Mouse (Mus musculus) heart, postnatal 14 days (tissue): ENCODE measurements at regions not wholly inside any gene's neighbourhood (a gene's known extent, or its start where the extent isn't known, plus 50 kb on each side); places are given as distances from the start of the nearest gene placed in this dataset.

ENCODE experiments used
- DNase-seq, 2 experiments: peaks; one replicate each; pipeline ENCODE4 v3.0.0; 2021 to 2022
- intact Hi-C: fragments of 180-260 bp; cut with DNase I; formaldehyde crosslinking; loops from one replicate; pipeline ENCODE4 v1.15.1; 2025

DNA sequence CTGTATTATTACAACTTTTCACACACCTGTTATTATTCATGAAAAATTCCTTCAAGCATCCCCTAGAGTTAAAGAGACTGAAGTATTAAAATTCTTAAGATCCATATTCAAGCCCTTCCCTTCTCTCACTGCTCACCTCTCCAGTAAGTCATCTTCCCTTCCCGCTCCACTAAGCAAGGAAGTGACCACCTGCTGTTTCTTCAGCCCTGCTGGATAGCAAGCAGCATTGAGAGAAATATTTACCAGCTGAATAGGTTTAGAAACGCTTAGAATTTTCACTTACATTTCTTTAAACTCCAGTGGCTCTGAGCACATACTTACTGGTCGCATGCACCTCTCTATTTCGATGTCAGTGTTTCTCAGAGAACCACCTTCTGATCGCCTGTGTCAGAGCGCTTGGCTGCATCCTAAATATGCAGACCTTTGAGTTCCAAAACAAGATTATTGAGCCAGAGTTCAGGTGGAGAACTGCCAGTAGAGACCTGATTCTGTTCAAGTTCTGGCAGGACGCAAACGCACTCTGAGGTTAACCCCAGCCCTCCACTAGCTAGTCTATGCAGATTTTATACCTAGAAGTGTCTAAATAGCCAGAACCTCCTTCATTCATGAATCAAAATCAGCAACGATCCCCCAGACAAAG lies 314.9 kb downstream of the Mllt3 start:
- no peak for DNase-seq
- intact Hi-C loops: no loop called here

DNA sequence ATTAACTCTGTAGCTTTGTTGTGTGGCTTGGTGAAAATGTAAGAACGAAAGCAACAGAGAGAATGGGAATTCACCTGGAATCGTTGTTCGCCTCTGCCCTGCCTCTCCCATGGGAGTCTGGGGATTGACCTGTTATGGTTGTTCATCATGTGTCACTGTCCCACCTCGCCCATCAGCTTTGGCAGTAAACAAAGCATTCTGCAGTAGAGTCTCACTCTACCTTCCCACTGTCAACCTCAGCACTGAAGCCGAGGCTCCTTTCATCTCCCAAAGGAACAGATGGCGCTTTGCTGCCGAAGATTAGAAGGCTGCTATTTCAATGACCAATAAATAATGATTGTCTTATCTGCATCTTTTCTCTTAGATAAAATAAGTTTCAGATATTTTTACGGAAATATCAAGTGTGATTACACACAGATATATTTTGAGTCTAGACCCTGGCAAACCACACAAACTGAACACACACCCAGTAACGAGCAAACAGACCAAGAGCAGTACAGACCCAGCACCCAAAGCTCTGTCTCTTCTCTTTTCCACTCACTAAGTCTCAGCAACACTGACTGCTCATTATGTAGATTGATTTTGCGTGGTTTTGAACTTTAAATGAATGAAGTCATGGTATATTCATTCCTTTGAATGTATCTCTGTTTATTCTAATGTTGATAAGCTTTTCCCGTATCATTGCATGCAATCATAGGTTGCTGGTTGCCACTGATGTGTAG lies 317.8 kb downstream of the Mllt3 start:
- intact Hi-C loops: no loop called here
- no peak for DNase-seq

DNA sequence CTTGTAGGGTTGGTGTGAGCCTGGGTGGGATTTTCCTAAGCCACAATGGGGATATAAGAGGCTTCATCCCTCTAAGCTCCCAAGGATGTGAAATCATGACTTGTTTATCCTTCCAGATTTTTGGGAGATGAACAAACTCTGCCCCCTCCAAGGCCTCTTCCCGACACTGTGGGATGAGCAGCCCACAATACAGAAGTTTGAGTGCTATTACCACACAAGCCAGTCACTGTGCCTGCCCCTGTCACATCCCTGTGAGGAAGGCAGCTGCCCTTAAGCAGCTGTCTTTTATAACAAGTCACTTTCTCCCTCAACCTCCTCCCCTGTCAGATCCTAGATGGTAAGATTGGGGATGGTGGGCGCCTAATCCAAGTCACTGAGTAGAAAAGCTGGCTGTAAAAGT lies 320.5 kb downstream of the Mllt3 start:
- intact Hi-C loops: no loop called here
- no peak for DNase-seq

DNA sequence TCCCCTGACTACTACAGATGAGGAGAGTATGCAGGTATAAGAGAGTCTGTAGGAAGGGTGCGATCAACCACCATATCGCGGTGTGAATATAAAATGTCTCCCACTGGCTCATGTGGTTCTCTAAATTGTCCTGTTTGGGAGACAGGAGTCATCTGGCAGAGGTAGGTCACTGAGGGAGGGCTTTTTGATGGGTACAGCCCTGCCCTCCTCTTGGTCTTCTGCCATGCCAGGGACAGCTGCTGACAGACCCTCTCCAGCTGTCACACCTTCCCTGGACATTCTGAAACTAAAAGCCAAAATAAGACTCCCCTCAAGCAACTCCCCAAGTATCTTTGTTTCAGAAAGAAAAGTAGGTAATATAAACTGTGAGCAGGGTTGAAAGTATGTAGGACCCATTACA lies 320.9 kb downstream of the Mllt3 start:
- intact Hi-C loops: no loop called here
- DNase-seq: no peak

DNA sequence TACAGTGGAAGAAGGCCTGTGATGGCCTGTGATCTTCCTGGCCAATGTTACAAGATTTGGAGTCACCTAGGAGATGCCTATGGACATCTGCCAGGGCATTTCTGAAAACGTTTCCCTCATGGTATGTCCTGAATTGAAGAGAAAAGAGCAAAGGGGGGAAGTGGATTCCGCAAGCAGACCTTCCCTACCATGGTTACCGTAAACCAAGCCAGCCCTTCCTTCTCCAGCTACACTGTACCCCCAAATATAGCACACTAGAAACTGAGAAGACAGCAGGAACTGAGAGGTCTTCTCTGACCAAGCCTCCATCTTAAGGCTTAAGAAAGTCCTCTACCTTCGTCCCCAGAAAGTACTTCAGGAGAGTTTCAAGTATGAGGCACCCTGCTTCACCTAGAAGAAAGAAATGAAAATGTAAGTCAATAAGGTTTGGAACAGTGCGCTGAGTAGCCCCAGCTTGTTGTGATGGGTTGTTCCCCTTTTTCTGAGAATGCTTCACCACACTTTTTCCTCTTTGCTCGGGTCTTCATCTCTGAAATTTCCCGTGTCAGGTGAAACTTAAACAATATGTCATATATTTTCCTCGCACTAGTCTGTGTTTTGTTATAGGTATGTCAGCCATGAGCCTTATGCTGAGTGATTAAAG lies 321.9 kb downstream of the Mllt3 start:
- DNase-seq: no peak
- intact Hi-C loops: no loop called here

DNA sequence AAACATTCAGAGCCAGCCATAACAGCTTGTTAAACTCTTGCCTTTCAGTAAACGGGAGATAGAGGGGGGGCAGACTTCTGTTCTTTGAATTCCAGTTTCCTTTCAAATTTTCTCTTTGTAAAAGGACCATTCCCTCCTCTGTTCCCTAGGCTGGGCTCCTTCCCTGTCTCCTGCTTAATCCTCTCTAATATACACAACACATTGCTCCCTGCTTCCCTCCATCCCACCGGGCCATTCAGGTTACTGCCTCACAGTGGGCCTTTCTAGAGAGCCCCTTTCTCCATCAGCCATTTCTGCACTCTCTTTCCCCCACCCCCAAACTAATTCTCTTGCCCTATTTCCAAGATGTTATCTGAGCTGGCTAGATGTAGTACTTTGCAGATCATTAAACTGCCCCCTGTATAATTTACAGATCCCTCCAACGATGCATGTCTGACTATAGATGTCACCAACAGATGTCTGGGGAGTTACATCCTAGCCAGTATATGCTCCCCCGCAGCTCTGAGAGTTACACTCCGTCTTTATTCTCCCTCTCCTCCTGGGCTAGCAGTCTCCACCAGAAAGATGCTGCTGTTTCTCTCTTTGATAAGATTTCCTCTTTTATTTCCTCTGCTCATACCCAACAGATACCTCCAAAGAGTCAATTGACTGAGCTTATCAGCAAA lies 324.1 kb downstream of the Mllt3 start:
- intact Hi-C loops: no loop called here
- DNase-seq: no peak

DNA sequence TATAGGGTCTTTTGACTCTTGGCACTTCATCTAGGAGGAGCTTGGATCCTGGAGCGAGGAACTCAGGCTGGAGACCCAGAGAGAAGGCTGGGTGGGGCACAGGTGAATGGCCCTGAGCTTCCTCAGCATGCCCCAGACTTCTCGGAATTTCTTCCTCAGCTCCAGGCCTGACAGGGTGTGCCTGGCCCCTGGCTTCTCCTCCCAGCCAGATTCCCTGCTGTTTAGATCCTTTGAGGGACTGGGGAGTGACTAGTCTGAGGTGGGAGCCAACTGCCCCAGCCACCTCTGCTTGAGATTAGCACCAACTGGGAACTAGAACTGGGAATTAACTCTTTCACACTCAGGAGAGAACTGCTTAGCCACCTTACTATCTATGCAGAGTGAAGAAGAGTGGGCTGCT lies 325.8 kb downstream of the Mllt3 start:
- no peak for DNase-seq
- intact Hi-C loops: no loop called here

DNA sequence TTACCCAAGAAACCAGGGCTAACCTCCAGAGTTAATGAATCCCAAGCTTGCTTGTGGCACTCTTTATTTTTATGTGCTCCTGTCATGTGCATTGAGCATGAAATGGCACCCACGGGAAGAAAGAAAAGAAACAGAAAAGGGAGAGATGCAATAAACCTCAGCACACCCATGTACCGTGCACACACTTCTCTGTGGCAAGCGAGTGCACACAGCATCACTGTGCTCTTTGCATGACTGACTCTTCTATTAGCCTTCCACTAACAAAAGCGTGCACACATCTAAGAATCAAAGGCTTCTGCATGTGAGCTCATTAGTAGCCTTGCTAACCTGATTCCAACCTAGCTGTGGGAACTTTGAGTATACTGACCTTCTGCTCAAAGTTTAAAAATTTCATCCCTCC lies 330.3 kb downstream of the Mllt3 start:
- intact Hi-C loops: no loop called here
- DNase-seq: no peak

DNA sequence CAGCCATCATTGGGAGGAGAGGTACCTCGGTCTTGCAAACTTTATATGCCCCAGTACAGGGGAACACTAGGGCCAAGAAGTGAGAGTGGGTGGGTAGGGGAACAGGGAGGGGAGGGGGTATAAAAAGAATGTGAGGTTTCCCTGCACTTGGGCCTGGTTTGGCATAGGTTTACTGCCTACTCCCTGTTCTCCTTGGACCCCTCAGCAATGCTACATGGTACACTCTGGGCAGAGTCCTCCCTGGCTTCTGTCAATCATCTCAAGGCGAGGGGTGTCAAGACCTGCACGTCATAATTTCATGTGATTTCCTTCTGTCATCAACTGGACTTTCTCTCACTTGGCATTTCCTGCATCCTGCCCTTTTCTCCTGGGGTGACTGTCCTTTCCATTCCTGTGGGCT lies 330.9 kb downstream of the Mllt3 start:
- no peak for DNase-seq
- intact Hi-C loops: no loop called here

DNA sequence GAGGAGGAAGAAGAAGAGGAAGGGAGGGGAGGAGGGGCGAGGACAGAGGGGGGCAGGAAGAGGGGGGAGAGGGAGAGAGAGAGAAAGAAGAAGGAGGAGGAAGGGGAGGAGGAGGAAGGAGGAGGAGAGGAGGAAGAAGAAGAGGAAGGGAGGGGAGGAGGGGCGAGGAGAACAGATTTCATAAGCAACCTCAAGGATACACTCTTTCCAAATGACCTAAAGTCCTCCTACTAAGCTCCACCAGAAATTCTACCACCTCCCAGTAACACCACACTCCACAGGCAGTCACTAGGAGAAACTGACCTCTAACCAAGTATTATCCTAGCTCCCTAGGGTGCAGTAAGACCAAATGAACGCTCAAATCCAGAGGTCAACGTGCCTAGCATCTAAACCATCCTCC lies 332.1 kb downstream of the Mllt3 start:
- intact Hi-C loops: no loop called here
- DNase-seq: no peak

DNA sequence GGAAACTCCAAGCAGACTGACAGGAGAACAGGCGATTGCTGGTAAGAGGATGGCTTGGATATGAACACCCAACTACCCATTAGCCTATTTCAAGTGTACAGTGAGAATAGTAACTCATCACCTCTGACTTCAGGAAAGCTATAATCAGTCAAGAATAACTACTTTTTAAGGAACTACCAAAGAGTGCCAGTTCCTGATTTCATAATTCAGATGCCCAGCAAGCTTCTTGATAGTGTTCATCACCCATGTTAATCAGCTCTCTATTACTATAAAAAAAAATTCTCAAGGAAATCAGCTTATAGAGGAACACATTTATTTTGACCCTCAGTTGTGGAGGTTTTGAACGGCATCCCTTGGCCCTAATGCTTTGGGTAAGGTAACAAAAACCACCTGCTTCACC lies 332.7 kb downstream of the Mllt3 start:
- intact Hi-C loops: no loop called here
- no peak for DNase-seq

DNA sequence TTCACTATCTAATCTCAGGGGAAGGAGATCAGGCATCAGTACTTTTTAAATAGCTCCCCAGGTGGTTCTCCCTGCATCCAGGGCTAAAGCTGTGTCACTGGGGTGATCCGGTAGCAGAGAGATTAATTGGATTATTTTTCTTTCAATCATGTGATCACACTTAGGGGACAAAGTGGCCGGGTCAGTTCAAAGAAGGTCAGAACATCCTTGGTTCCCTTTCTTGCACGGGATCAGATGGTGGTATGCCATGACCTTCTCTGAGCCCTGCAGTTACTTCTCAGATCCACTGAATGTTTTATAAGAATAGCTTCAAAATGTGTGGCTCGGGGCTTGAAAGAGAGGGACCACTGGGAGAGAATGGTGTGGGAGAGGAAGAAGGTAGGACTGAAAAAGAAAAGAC lies 333.6 kb downstream of the Mllt3 start:
- no peak for DNase-seq
- intact Hi-C loops: no loop called here

DNA sequence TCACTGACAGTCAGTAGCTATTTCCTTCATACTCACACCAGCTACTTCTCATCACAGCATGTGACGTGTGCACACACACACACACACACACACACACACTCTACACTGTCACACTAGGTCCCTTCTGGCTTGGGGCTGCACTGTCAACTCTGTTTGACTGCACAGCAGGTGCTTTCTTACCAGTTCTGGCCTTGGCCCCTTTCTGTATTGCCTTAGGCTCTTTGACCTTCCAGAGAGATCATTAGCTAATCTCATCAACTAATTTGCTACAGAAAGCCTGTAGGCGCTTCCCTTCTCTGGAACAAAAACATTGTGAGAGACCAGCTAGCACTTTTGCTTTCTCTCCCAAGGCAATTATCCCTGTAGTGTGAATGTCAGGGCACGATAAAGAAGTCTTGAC lies 334.4 kb downstream of the Mllt3 start:
- no peak for DNase-seq
- intact Hi-C loops: no loop called here

DNA sequence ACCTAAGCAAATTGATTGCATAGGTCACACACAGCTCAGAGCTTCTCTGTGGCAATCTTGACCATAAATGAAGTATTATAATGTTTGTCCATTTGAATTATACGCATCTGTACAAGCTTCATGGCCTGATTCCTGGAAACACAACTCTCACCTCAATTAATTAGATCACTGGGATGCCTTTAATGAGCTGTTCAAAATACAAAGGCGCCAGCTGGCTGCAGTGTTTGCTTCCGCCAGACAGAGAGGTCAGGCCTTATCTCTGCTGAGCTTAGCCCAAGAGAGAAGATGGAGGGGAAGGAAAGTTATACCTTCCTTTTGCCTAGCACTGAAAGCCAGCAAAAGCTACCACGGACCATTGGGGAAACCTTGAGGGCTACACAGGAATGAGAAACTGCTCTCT lies 336.2 kb downstream of the Mllt3 start:
- intact Hi-C loops: no loop called here
- no peak for DNase-seq

DNA sequence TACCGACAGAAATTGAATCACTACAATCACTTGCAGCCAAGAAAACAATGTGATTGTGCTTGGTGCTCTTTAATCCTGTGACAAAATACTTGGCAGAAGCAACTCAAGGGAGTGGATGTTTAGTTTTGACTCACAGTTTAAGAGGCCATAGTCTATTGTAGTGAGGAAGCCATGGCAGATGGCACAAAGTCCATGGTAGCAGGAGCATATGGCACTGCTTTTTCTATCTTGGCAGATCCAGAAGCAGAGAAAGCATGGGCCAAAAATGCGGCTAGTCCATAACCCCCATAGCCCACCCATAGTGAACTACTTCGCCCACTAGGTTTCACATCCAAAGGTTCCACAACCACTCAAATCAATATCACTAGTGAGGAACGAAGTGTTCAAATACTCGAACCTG lies 337.4 kb downstream of the Mllt3 start:
- DNase-seq: no peak
- intact Hi-C loops: no loop called here

DNA sequence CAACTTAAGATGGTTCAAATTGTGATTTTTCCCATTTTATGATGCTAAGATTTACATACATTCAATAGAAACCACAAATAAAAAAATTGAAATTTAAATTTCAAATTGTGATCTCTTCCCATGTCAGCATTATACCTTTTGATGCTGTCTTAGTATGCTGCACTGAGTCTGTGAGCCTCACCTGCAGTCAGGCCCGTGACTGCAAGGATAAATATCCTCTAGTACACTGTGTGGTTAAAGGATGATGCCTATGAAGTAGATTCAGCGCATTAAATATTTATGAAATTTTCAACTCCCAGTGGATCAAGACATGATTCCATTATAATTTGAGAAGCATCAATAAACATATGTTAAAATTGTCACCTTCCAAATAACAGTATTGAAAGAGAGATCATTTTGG lies 340.4 kb downstream of the Mllt3 start:
- intact Hi-C loops: no loop called here

DNA sequence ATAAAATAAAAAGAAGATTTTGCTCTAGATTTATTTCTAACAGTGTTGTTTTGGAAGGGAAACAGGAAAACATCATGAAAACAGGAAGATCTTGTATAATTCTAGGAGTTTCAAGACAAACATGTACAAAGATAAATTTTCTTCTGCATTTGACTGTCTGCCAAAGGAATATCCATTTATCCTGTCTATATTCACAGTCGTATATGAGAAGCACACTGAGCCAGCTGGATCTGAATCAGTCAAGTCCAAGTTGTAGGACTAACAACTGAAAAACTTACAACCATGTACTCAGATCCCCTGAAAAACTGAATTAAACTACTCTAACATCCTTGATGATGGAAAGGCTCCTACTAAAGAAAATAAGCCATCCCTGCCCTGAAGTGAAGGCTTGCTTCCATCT lies 348.2 kb downstream of the Mllt3 start:
- no peak for DNase-seq
- intact Hi-C loops: no loop called here

More for the DNA sequence above, 340.4 kb downstream of the Mllt3 start:
- no peak for DNase-seq

DNA sequence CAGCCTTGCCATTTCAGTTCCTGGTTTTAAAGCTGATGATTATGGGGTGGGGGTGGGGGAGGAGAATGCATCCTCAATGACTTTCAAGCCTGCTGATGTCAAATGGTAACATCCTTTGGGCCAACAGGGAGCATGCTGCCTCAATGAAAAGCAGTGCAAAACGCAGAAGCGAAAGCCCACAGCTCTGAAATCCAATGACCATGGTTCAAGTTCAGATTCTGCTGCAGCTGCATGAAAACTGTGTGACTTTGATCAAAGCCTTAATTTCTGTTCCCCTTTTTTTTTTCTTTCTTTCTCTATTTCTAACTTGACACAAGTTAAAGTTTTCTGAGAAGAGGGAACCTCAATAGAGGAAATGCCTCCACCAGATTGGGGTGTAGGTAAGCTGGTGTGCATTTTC lies 350.4 kb downstream of the Mllt3 start:
- DNase-seq: no peak
- intact Hi-C loops: no loop called here

DNA sequence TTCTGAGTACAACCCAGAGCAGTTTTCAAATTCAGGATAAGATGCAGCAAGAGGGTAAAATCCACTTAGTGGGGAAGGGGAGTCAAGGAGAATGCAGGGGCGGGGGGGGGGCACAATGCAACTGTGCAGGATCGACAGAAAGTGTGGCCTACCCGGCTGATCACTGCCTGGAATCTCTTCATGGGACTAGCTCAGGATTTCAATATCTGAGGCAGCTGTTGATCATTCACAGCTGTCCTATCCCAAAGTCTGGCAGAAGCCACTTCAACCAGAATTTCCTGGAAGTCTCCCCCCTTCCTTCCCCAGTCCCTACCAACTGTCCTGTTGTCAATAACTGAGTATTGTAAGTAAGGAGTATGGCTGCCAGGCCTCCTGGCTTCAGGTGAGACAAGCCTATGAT lies 362.1 kb downstream of the Mllt3 start:
- no peak for DNase-seq
- intact Hi-C loops: no loop called here

DNA sequence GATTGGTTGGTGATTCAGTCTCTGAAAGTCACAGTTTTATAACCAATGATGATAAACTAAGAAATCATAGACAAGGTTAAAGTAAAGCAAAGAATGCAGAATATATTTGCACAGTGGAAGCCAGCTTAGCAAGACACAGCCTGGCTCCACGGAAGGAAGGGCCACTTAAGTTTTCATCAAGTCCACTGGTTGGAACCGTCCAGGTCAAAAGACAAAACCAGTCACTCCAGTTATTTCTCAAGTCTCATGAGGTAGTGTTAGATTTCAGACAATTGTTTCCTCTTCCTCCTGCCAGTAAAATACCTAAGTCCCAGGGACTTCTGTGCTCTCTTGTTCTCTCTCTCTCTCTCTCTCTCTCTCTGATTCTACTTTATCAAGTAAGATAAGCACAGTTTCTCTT lies 363.0 kb downstream of the Mllt3 start:
- intact Hi-C loops: no loop called here
- DNase-seq: no peak

DNA sequence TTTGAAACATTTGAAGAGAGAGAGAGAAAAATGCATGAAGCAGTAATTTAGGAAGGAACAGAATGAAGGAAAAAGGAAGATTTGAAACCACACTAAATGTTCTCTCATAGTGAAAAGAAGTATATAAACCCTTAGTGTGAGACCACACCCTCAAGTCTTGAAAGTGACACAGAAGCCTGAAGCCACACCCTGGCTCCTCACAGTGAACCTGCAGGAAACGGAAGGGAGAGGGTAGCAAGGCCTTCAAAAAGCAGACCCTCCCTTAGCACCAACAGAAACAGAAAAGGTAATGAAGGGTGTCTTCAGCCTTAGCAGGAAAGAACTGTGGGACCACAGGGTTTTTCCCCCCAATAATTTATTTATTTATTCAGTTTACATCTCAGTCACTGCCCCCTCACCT lies 363.7 kb downstream of the Mllt3 start:
- intact Hi-C loops: no loop called here
- DNase-seq: no peak

DNA sequence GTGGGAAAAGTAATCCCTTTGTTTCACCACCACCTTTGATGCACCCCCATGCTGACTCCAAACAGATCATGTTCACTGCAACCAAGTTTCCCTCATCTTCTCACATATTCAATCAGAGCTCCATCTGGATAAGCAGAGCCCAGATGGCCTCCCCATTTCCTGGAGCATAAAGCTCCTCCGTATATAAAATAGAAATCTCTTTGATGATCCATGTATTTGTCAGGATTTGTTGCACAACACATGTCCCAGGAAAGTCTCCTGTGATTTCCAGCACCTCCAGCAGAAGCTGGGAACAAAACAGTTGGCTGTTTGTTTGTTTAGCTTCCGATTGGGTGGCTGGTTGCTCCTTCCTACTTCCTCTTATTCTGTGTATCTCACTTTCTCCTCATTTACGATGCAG lies 364.9 kb downstream of the Mllt3 start:
- intact Hi-C loops: no loop called here

More for the DNA sequence above, 364.9 kb downstream of the Mllt3 start:
- DNase-seq: no peak
